Mouse (Mus musculus) heart, embryonic 10.5 days (tissue): Measurements from ENCODE around the gene Washc4. TPM values are rescaled to one million over a fixed set of nuclear protein-coding genes. Genes with fewer than 3 reads are reported as not detected.

Experiments
- DNase-seq: peaks from one replicate; pipeline ENCODE4 v3.0.0-alpha.2; 2017; ENCODE audit warnings: low spot score
- H3K27ac ChIP-seq: fragments of 300-500 bp; sonication (generic); 2 replicates; pipeline ENCODE4 v1.5.1; 2016; ENCODE audit warnings: mild to moderate bottlenecking
- H3K27me3 ChIP-seq: fragments of 300-500 bp; sonication (generic); 2 replicates; pipeline ENCODE4 v1.6.1; 2016; ENCODE audit warnings: mild to moderate bottlenecking; ENCODE audit not compliant: poor library complexity, insufficient read depth, severe bottlenecking
- H3K36me3 ChIP-seq: fragments of 300-500 bp; sonication (generic); 2 replicates; pipeline ENCODE4 v1.6.1; 2016; ENCODE audit warnings: mild to moderate bottlenecking, moderate library complexity
- H3K4me1 ChIP-seq: fragments of 300-500 bp; sonication (generic); 2 replicates; pipeline ENCODE4 v1.6.1; 2016; ENCODE audit warnings: mild to moderate bottlenecking
- H3K4me3 ChIP-seq: fragments of 300-500 bp; sonication (generic); 2 replicates; pipeline ENCODE4 v1.5.1; 2016; ENCODE audit warnings: mild to moderate bottlenecking, moderate library complexity
- H3K9me3 ChIP-seq: fragments of 300-500 bp; sonication (generic); 2 replicates; pipeline ENCODE4 v1.6.1; 2016; ENCODE audit warnings: mild to moderate bottlenecking, moderate library complexity
- WGBS: fragments of 180-500 bp; shearing (Covaris S2); methylation state at CpG from one replicate; pipeline ENCODE4 v1.1.7; 2016; 5-methylcytosine and 5-hydroxymethylcytosine counted together
- polyA plus RNA-seq: library from polyadenylated mRNA; unstranded; fragments of >200 nt; fragmentation: Nextera tagmentation; extraction: Ambion mirVana; gene quantifications from 2 replicates; pipeline ENCODE4 v1.2.1, GENCODE M21; 2016

Gene Washc4
- polyA plus RNA-seq, 1 experiment from 2014 or later, result 29.6 TPM

DNA sequence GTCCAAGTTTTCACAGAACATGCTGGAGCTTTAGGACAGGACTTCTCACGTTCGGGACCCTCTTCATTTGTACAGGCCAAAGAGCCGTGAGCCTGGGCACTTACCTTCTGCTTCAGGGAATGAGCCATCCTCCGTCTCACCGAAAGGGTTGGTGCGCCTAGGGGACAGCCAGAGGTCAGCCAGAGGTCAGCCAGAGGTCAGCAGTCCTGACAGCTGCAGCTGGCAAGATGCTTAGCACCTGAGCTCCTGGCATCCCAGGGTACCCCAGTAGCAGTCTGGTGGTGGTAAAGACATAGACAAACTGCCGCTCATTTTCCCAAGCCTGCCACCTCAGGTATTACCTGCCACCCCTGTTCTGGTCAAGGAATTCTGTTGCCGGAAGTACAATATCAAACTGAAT, 65.0 kb downstream of the Washc4 start:
- Histone ChIP-seq H3K27ac (no peak overlapping the region; the same call in 1 of the 2 replicates), H3K9me3 (no peaks in the 10 kb centered on the region)
- WGBS, result 79% methylated on average over 8 of the region's 8 CpGs

DNA sequence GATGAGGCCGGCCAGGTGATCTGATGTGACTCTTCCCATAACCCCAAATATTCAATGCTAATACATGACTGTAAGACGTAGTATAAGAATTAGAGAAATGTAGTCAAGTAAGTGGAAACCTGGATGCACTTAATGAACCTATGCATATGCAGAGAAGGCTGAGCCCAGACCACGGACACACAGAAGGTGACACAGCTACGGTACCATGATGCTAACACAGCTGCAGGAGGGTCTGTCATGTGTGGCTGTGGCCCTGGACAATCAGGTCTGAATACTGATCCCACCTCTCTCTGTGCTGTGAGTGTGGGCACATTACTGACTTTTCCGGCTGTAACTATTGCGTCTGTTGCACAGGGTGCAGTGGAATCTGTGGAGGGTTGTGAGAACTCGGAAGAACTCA, 67.0 kb downstream of the Washc4 start:
- no peaks in the 10 kb centered on the region for H3K9me3 ChIP-seq
- no peak for DNase-seq
- no peak overlapping the region for H3K27ac ChIP-seq
- H3K4me3 ChIP-seq, result no peak overlapping the region
- peaks cover 7% of the 10 kb centered on the region; the same call in 1 of the 2 replicates for H3K4me1 ChIP-seq
- WGBS, result 95% methylated on average over 7 of the region's 7 CpGs
- no peaks in the 10 kb centered on the region for H3K27me3 ChIP-seq
- H3K36me3 ChIP-seq, result peaks cover 76% of the 10 kb centered on the region

More for the DNA sequence above, 65.0 kb downstream of the Washc4 start:
- no peaks in the 10 kb centered on the region for H3K4me1 ChIP-seq
- H3K27me3 ChIP-seq, result no peaks in the 10 kb centered on the region
- no peak overlapping the region for H3K4me3 ChIP-seq
- peaks cover 78% of the 10 kb centered on the region for H3K36me3 ChIP-seq
- peak; percentile 59 for DNase-seq

DNA sequence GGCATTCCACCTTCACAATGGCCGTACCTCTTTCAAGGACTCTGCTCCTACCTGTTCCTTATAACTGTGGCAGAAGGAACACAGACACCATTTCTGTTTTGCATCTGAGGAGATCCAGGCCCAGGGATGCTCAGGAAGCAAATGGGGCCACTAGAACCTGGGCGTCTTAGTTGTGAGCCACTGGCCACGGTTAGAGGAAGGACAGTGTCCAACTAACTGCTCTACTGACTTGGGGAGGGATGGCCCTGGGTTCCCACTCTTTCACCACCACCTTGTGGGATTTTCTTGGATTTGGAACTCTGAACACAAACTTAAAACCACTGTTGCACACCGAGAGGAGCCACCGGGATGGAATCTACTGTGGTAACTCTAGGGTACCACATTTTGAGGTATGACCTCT, 68.3 kb downstream of the Washc4 start:
- Histone ChIP-seq H3K4me3 (no peak overlapping the region), H3K36me3 (peaks cover 80% of the 10 kb centered on the region), H3K27me3 (no peaks in the 10 kb centered on the region), H3K4me1 (peaks cover 7% of the 10 kb centered on the region; the same call in 1 of the 2 replicates), H3K9me3 (no peaks in the 10 kb centered on the region), H3K27ac (no peak overlapping the region)
- DNase-seq, result no peak
- WGBS, result 89% methylated on average over 5 of the region's 5 CpGs

DNA sequence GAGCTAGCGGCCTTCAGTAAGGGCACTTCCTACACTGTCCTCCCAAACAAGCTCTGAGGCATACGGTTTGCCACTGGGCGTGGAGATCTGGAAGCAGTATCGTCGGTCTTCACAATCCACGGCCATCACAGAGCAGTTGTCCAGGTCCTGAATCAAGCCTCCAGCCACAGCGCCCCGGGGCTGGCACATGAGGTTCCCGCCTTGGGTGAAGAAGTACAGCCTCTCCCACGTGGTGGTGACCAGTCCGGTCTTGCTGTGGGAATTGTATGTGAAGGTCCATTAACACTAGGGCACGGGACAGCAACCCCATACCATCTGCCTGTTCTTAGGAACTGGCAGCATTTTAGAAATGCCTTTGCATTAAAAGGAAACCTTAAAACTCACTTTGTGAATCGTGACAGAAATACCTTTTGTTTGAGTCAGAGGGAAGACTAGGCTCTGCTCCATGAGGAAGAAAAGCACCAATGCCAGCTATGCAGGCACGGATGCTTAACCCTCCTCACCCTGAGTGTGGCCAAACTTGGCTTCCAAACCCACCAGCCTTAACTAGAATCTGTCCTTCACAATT, 69.2 kb downstream of the Washc4 start:
- 92% methylated on average over 14 of the region's 14 CpGs for WGBS
- H3K4me3 ChIP-seq, result no peak overlapping the region
- no peak overlapping the region for H3K27ac ChIP-seq
- no peaks in the 10 kb centered on the region for H3K9me3 ChIP-seq
- H3K36me3 ChIP-seq, result peaks cover 71% of the 10 kb centered on the region
- no peak for DNase-seq
- H3K27me3 ChIP-seq, result no peaks in the 10 kb centered on the region
- peaks cover 7% of the 10 kb centered on the region; the same call in 1 of the 2 replicates for H3K4me1 ChIP-seq

DNA sequence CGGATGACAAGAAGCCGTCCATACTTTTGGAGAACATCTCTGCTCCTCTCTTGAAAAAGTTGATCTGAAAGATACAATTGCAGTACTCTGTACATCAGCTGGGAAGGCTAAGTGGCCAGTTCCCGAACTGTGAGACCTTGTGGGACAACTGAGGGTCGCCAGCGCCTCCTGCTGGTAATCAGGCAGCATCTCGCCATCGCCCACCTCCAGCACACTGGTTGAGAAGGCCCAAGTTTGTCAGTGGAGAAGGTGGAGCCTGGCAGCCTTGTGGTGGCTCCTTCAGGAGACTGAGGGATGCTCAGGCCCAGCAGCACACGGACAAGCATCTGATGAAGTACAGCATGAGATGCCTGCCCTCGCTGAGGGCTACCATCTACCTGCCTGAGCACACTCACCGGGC, 73.8 kb downstream of the Washc4 start:
- Histone ChIP-seq H3K27me3 (no peaks in the 10 kb centered on the region), H3K27ac (no peak overlapping the region), H3K9me3 (no peaks in the 10 kb centered on the region), H3K4me1 (peaks cover 10% of the 10 kb centered on the region; the same call in 1 of the 2 replicates), H3K36me3 (peaks cover 59% of the 10 kb centered on the region), H3K4me3 (no peak overlapping the region)
- no peak for DNase-seq
- 58% methylated on average over 10 of the region's 10 CpGs for WGBS

DNA sequence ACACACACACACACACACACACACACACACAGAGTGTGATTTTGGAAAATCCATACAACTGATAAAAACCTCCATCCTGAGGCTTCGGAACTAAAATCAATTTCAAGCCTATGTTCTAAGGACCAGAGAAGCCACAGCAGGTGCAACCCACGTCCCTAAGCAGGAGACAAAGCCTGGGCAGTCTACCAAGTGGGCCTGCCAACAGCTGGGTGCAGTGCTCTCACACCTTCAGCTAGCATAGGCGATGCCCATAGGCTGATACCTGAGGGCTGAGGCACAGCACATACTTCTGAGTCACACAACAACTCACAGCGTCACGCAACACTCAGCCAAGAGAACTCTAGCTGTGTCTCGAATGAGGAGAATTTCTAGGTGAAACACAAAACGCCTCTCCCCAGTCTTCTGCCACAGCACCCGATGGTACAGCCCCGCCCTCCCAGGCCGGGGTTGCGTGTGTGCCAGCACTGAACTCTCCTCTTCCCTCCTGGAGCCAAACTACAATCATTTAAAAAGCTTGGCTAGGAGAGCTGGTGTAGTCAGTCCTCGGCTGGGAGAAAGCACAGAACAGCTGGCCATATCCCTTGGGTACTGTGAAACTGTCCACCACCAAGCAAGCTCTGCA, 75.4 kb downstream of the Washc4 start:
- H3K27me3 ChIP-seq, result no peaks in the 10 kb centered on the region
- peaks cover 46% of the 10 kb centered on the region for H3K36me3 ChIP-seq
- DNase-seq, result no peak
- H3K27ac ChIP-seq, result no peak overlapping the region
- H3K4me1 ChIP-seq, result peaks cover 10% of the 10 kb centered on the region; the same call in 1 of the 2 replicates
- H3K9me3 ChIP-seq, result no peaks in the 10 kb centered on the region
- 92% methylated on average over 12 of the region's 12 CpGs for WGBS
- H3K4me3 ChIP-seq, result no peak overlapping the region

DNA sequence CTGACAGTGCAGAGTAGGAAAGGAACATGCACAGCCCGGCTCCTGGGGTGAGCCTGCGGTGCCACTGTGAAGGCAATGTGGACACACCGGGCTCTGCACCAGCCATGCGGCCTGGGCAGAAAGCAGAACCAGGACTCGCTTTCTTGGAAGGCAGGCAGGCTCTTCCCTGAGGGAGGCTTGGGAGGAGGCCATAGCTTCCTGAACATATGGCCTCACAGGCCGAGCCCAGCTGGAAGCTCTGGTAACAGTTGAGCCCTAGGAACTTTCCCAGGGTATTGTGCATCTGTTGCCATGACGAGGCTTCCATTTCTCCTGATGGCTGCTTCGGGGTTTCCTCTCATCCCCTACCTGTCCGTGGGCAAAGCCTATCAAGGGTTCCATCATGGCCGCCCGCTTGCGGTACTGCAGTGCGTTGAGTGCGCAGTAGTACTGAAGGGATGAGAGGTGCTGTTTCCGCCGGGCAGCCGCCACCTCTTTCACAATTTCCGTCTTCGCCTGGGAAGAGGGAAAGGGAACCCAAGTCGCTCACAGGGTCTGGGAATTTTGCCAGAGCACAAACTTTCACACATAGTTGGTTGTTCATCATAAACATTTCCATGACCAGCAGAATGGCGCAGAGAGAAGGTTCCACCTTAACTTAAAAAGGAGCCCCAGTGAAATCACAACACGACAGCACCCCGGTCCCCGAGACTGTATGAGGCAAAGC, 77.0 kb downstream of the Washc4 start:
- H3K9me3 ChIP-seq, result no peaks in the 10 kb centered on the region
- peaks cover 52% of the 10 kb centered on the region for H3K36me3 ChIP-seq
- H3K4me1 ChIP-seq, result peaks cover 4% of the 10 kb centered on the region; the same call in 1 of the 2 replicates
- no peak overlapping the region for H3K4me3 ChIP-seq
- no peak overlapping the region for H3K27ac ChIP-seq
- DNase-seq, result no peak
- H3K27me3 ChIP-seq, result no peaks in the 10 kb centered on the region
- 94% methylated on average over 24 of the region's 24 CpGs for WGBS

DNA sequence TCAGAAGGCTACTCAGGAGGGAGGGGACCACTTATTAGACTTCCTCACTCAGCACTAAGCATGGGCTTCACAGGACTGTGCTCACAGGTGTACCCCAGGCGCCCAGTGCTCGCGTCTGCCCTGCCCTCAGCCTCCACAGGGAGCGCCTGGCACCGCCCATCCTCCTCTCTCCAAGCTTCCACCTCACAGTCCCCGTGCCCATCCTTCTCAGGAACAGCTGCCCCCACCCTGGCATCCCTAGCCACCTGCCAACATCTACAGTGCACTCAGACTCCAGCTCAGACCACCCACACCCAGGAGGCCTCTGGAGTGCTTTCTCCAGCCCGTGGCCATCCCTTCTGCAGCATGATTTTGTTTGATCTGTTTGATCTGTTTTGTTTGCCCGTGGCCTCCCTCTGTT, 80.5 kb downstream of the Washc4 start:
- Histone ChIP-seq H3K4me1 (peaks cover 7% of the 10 kb centered on the region), H3K9me3 (no peaks in the 10 kb centered on the region), H3K27ac (no peak overlapping the region), H3K4me3 (no peak overlapping the region), H3K27me3 (no peaks in the 10 kb centered on the region), H3K36me3 (peaks cover 69% of the 10 kb centered on the region)
- WGBS, result 88% methylated on average over 8 of the region's 8 CpGs
- DNase-seq, result no peak

DNA sequence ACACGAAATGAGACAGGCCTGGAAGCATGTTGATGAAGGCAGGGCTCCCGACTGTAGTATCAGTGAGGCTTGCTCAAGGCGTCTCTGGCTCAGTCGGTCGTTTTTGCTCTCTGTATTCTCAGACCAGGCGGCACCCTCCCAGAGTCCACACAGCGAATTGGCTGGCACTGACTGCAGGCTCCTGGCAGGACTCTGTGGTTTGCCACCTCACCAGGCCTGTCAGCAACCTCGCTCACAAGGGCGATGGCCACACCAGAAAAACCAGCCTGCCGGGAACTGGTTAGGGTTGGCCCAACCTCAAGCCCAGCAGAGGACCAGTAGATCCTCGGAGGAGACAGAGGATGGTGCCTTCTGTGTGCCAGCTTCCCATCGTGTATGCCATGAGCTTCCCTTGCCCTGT, 81.3 kb downstream of the Washc4 start:
- WGBS, result 92% methylated on average over 12 of the region's 12 CpGs
- peaks cover 74% of the 10 kb centered on the region for H3K36me3 ChIP-seq
- no peak for DNase-seq

DNA sequence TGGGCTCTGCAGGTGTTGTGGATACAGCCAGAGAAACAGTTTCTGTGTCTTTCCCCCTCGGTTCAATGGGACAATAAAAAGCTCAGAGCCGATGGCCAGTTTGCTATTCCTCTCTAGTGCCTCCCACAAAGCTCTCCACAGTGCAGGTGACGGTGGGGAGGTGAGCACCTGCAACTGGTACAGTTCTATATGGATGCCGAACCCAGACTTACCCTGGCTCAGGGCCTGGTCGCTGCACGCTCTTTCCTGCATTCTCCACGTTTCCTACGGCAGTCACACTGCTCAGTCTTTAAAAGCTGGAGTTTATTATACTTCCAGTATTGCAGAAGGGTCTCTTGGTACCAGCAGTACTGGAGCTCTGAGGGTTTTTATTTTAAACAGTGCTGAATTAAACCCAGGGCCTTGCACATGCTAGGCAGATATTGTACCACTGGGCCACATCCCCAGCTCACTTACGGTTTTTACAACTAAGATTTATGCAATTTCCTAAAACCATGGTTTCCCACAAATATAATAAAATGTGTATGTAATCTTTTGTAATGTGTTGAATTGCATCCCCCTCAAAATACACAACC, 83.6 kb downstream of the Washc4 start:
- no peak overlapping the region for H3K27ac ChIP-seq
- peaks cover 59% of the 10 kb centered on the region for H3K36me3 ChIP-seq
- H3K4me1 ChIP-seq, result peaks cover 26% of the 10 kb centered on the region
- no peaks in the 10 kb centered on the region for H3K27me3 ChIP-seq
- H3K9me3 ChIP-seq, result no peaks in the 10 kb centered on the region
- no peak for DNase-seq
- 94% methylated on average over 9 of the region's 9 CpGs for WGBS
- H3K4me3 ChIP-seq, result no peak overlapping the region

More for the DNA sequence above, 81.3 kb downstream of the Washc4 start:
- no peak overlapping the region for H3K4me3 ChIP-seq
- H3K4me1 ChIP-seq, result peaks cover 15% of the 10 kb centered on the region
- no peak overlapping the region for H3K27ac ChIP-seq
- no peaks in the 10 kb centered on the region for H3K27me3 ChIP-seq
- no peaks in the 10 kb centered on the region for H3K9me3 ChIP-seq

DNA sequence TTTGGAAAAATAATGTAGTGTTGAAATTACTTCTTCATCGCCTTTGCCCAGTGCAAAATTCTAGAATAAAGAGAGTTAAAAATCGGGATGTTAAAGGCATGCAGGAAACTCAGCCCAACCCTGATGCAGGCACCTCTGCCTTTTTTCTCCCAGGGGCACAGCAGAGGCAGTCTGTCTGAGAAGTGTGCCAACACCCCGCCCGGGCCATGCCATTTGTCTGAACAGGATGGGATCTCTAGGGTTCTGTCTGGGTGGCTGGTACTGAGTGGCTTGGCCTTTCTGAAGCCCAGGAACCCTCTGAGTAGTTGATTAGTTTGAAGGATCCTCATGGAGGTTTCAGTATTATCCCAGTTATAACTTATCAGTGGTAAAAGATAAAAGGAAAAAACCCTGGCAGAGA, 84.7 kb downstream of the Washc4 start:
- Histone ChIP-seq H3K27me3 (no peaks in the 10 kb centered on the region), H3K4me3 (no peak overlapping the region), H3K27ac (no peak overlapping the region), H3K4me1 (peaks cover 37% of the 10 kb centered on the region), H3K36me3 (peaks cover 61% of the 10 kb centered on the region), H3K9me3 (no peaks in the 10 kb centered on the region)
- 93% methylated on average over 4 of the region's 4 CpGs for WGBS
- DNase-seq, result no peak

DNA sequence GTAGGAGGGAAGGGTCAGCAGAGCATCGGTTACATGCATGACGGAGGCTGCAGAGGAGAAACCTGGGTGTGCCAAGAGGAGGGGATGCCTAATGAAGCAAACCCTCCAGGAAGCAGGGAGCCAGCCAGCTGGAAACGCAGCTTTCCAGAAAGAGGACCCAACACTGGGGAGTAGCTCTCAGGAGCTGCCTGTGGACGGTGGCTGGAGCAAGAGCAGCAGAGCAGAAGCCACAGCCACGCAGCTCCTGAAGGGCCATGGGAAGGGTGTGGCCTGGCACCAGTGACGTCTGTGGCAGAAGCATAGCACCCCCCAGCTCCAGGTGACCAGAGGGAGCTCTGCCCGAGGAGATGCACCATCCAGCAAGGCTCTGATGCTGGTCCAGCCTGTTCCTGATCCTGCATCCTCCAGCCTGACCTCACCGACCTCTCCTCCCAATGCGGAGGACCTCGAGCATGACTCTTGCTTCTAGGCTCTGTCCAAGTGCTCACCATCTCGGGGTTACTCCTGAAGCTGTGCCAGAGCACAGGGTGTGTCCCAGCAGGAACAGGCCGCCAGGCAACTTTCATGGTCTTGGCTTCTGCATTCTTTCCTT, 85.7 kb downstream of the Washc4 start:
- H3K4me1 ChIP-seq, result peaks cover 39% of the 10 kb centered on the region
- 84% methylated on average over 12 of the region's 12 CpGs for WGBS
- no peak overlapping the region for H3K27ac ChIP-seq
- no peaks in the 10 kb centered on the region for H3K9me3 ChIP-seq
- no peak for DNase-seq
- peaks cover 57% of the 10 kb centered on the region for H3K36me3 ChIP-seq
- H3K27me3 ChIP-seq, result no peaks in the 10 kb centered on the region
- no peak overlapping the region for H3K4me3 ChIP-seq

DNA sequence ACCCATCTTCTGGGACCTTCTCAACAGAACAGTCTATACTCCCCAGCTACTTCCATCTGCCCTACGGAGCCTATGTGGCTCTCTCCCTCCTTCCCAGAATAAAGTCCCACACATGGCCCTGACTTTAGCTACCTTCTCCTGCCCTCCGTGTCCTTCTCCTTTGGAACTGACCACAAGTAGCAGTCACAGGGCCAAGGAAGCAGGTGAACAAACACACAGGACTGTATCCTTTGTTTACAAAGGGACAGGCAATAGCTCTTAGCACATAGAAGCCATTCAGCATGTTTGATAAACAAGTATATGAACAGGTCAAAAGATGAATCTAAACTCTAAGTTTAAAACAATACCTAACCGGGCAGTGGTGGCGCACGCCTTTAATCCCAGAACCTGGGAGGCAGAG, 86.3 kb downstream of the Washc4 start:
- no peak overlapping the region for H3K4me3 ChIP-seq
- peaks cover 45% of the 10 kb centered on the region for H3K4me1 ChIP-seq
- no peaks in the 10 kb centered on the region for H3K27me3 ChIP-seq
- no peak overlapping the region for H3K27ac ChIP-seq
- peaks cover 51% of the 10 kb centered on the region for H3K36me3 ChIP-seq
- DNase-seq, result no peak
- H3K9me3 ChIP-seq, result no peaks in the 10 kb centered on the region
- WGBS, result 91% methylated on average over 5 of the region's 5 CpGs
